Mouse (Mus musculus): Measurements from ENCODE around the gene Mapk10. TPM values are rescaled to one million over a fixed set of nuclear protein-coding genes. Genes with fewer than 3 reads are reported as not detected.
A peak's percentile ranks its signal among the peaks of the same experiment; 100 is the strongest.

Gene Mapk10
- total and polyA plus RNA-seq, 2 experiments from 2014 or later, result 3.9 to 7.0 TPM

DNA sequence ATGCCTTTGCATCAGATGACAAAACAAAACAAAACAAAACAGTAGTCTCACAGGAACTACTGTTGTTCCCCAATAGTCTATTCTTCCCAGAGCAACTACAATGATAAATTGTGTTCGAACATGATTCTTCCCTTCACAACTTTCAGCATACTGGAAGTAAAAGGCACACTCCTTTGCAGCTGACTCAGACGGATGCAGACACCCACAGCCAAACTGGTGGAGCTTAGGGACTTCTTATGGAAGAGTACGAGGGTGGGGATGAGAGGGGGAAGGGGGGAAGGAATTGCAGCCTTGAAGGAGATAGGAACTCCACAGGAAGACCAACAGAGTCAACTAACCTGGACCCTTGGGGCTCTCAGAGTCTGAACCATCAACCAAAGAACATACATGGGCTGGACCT, 18.2 kb upstream of the Mapk10 start:
- no peak overlapping the region for H3K4me2 ChIP-seq (ENCODE audit: low read depth, low read length)
- no peaks in the 10 kb centered on the region for H3K27me3 ChIP-seq (ENCODE audit: control insufficient read depth, insufficient read depth, low read length)
- no peak overlapping the region for H3K4me3 ChIP-seq (ENCODE audit: low read depth, low read length)
- no peak for TF ChIP-seq CTCF (IDR thresholded peaks at IDR 0.05; ENCODE audit: low read depth)
- no peak for TF ChIP-seq EP300 (IDR thresholded peaks at IDR 0.05; ENCODE audit: low read depth)
- DNase-seq (ENCODE audit: low spot score) (no peak), ATAC-seq (ENCODE audit: insufficient read depth, low read depth) (no peak)
- H3K36me3 ChIP-seq (replicated peaks; ENCODE audit: control insufficient read depth, insufficient read depth, low read length), result no peaks in the 10 kb centered on the region
- H3K4me1 ChIP-seq (ENCODE audit: control insufficient read depth, insufficient read depth), result no peaks in the 10 kb centered on the region
- H3K27ac ChIP-seq (ENCODE audit: low read depth), result no peak overlapping the region
- H3K9me3 ChIP-seq (replicated peaks; ENCODE audit: control insufficient read depth, low read length), result no peaks in the 10 kb centered on the region
- H3K9ac ChIP-seq (replicated peaks; ENCODE audit: low read depth, low read length), result no peak overlapping the region
- 60% methylated on average over 3 of the region's 3 CpGs for WGBS

DNA sequence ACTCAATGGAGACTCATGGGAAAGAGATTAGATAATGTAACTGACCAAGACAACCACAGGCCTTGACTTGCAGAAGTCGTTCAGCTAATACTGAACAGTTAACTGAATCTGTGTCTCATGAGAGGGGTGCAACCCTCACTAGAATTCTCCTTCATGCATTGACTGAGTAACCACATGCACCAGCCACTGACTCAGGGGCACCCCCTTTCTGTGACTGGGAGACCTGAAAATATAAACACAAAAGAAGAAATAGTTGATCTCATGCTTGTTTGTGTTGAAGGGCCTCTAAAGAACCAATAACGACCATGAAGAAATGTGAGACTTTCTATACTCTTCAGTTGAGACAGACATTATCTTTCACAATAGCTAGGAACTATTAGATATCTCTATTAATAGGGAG, 10.9 kb upstream of the Mapk10 start:
- Histone ChIP-seq H3K4me3 (ENCODE audit: low read depth, low read length) (no peak overlapping the region), H3K27me3 (ENCODE audit: control insufficient read depth, insufficient read depth, low read length) (no peaks in the 10 kb centered on the region), H3K9ac (replicated peaks; ENCODE audit: low read depth, low read length) (no peak overlapping the region), H3K4me2 (ENCODE audit: low read depth, low read length) (no peak overlapping the region), H3K27ac (ENCODE audit: low read depth) (no peak overlapping the region), H3K36me3 (replicated peaks; ENCODE audit: control insufficient read depth, insufficient read depth, low read length) (no peaks in the 10 kb centered on the region), H3K9me3 (replicated peaks; ENCODE audit: control insufficient read depth, low read length) (no peaks in the 10 kb centered on the region), H3K4me1 (ENCODE audit: control insufficient read depth, insufficient read depth) (no peaks in the 10 kb centered on the region)
- 12% methylated on average over 2 of the region's 2 CpGs for WGBS
- DNase-seq (ENCODE audit: low spot score) (no peak), ATAC-seq (ENCODE audit: insufficient read depth, low read depth) (no peak)
- TF ChIP-seq CTCF (IDR thresholded peaks at IDR 0.05; ENCODE audit: low read depth), result peak; percentile 37
- no peak for TF ChIP-seq EP300 (IDR thresholded peaks at IDR 0.05; ENCODE audit: low read depth)

DNA sequence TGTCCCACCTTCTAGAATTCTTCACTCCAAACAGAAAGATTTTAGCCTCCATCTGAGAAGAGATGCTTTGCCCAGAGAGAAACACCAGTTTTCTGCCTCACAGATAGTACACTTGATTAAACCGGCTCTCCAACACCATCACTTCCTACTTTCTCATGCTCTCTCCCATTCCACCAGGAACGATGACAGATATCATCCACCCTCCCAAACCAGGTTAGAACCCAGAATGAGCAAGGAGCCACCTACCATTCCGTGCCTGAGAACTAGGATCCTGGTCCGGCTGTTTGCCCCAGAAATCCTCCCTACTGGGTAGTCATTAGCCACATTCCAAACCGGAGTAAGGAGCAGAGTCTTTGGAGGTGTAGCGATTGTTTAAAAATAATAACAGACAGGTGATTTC, 490 bp downstream of the Mapk10 start:
- H3K4me1 ChIP-seq (ENCODE audit: control insufficient read depth, insufficient read depth), result no peaks in the 10 kb centered on the region
- TF ChIP-seq CTCF (IDR thresholded peaks at IDR 0.05; ENCODE audit: low read depth), result no peak
- TF ChIP-seq EP300 (IDR thresholded peaks at IDR 0.05; ENCODE audit: low read depth), result no peak
- no peaks in the 10 kb centered on the region; the same call in 1 of the 2 replicates for H3K9me3 ChIP-seq (replicated peaks; ENCODE audit: control insufficient read depth, low read length)
- WGBS, result 29% methylated on average over 6 of the region's 6 CpGs
- peak overlapping the region; percentile 39 for H3K27ac ChIP-seq (ENCODE audit: low read depth)
- peak overlapping the region; percentile 46; the same call in 1 of the 2 replicates for H3K9ac ChIP-seq (replicated peaks; ENCODE audit: low read depth, low read length)
- H3K27me3 ChIP-seq (ENCODE audit: control insufficient read depth, insufficient read depth, low read length), result no peaks in the 10 kb centered on the region
- no peak for DNase-seq (ENCODE audit: low spot score)
- no peaks in the 10 kb centered on the region for H3K36me3 ChIP-seq (replicated peaks; ENCODE audit: control insufficient read depth, insufficient read depth, low read length)
- peak overlapping the region; percentile 67 for H3K4me2 ChIP-seq (ENCODE audit: low read depth, low read length)
- H3K4me3 ChIP-seq (ENCODE audit: low read depth, low read length), result peak overlapping the region; percentile 51
- no peak for ATAC-seq (ENCODE audit: insufficient read depth, low read depth)

DNA sequence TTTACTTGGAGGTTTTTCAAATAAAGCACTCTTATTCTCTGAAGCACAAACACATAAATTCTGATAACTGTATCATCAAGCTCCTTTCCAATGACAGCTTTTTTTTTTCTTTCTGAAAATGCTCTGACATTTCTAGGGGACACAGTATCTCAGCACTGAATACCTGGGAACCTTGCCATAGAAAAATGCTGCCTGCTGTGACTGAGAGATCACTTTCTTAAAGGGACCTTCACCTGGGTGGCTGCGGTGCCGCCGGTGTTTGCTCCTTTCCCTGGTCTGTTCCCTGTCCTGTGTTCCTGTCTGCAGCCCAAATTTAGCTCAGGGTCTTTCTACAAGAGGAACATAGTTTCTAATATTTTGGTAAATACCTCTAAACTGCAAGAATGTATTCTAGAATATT, 1.1 kb downstream of the Mapk10 start:
- TF ChIP-seq CTCF (IDR thresholded peaks at IDR 0.05; ENCODE audit: low read depth) (no peak), EP300 (IDR thresholded peaks at IDR 0.05; ENCODE audit: low read depth) (no peak)
- DNase-seq (ENCODE audit: low spot score) (peak; percentile 46), ATAC-seq (ENCODE audit: insufficient read depth, low read depth) (peak; percentile 66; the same call in 1 of the 2 replicates)
- no peaks in the 10 kb centered on the region; the same call in 1 of the 2 replicates for H3K9me3 ChIP-seq (replicated peaks; ENCODE audit: control insufficient read depth, low read length)
- H3K36me3 ChIP-seq (replicated peaks; ENCODE audit: control insufficient read depth, insufficient read depth, low read length), result no peaks in the 10 kb centered on the region
- no peaks in the 10 kb centered on the region for H3K27me3 ChIP-seq (ENCODE audit: control insufficient read depth, insufficient read depth, low read length)
- H3K4me2 ChIP-seq (ENCODE audit: low read depth, low read length), result peak overlapping the region; percentile 67
- H3K9ac ChIP-seq (replicated peaks; ENCODE audit: low read depth, low read length), result no peak overlapping the region
- peak overlapping the region; percentile 39; the same call in 1 of the 2 replicates for H3K27ac ChIP-seq (ENCODE audit: low read depth)
- WGBS, result 24% methylated on average over 3 of the region's 3 CpGs
- no peaks in the 10 kb centered on the region for H3K4me1 ChIP-seq (ENCODE audit: control insufficient read depth, insufficient read depth)
- peak overlapping the region; percentile 51 for H3K4me3 ChIP-seq (ENCODE audit: low read depth, low read length)

DNA sequence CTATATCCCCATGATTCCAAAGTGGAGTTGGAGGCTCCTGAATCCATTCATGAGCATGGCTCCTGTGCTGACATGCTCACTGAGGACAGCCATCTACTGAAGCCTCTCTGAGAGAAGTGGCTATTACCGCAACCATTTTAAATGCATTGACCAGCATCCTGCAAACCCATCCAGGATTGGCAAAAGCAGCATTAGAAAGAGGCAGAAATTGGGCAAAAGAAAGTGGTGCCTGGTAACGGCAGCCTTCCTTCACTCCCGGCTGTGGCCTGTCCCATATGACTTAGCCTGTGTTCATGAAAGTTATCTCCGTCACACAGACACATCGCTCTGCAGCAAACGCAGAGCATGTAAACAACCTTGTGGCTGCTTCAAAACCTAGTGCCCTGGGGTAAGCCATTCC, 1.6 kb downstream of the Mapk10 start:
- H3K4me1 ChIP-seq (ENCODE audit: control insufficient read depth, insufficient read depth), result no peaks in the 10 kb centered on the region
- TF ChIP-seq CTCF (IDR thresholded peaks at IDR 0.05; ENCODE audit: low read depth) (no peak), EP300 (IDR thresholded peaks at IDR 0.05; ENCODE audit: low read depth) (no peak)
- peak overlapping the region; percentile 51 for H3K4me3 ChIP-seq (ENCODE audit: low read depth, low read length)
- WGBS, result 32% methylated on average over 6 of the region's 6 CpGs
- ATAC-seq (ENCODE audit: insufficient read depth, low read depth) (peak; percentile 37; the same call in 1 of the 2 replicates), DNase-seq (ENCODE audit: low spot score) (peak; percentile 23)
- no peaks in the 10 kb centered on the region for H3K9me3 ChIP-seq (replicated peaks; ENCODE audit: control insufficient read depth, low read length)
- H3K27ac ChIP-seq (ENCODE audit: low read depth), result peak overlapping the region; percentile 39
- H3K4me2 ChIP-seq (ENCODE audit: low read depth, low read length), result peak overlapping the region; percentile 67
- no peaks in the 10 kb centered on the region for H3K36me3 ChIP-seq (replicated peaks; ENCODE audit: control insufficient read depth, insufficient read depth, low read length)
- H3K27me3 ChIP-seq (ENCODE audit: control insufficient read depth, insufficient read depth, low read length), result no peaks in the 10 kb centered on the region
- H3K9ac ChIP-seq (replicated peaks; ENCODE audit: low read depth, low read length), result no peak overlapping the region

DNA sequence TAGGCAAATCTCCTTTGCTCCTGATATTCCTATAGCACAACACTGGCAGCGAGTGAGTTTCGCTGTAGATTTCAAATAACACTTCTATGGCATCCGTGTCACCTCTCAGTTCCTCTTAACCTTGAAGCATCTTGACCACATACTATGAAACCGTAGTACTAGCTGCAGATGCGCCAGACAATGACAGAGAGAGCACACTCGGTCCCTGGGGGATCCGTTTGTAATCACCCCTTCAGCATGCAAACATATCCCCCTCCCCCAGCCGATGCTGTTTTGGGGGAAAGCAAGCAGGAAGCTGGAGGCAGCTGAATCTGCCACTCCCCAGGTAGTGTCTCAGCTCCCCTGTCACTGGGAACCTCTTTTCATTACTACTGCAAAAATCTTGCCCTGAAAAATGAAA, 2.3 kb downstream of the Mapk10 start:
- Histone ChIP-seq H3K4me3 (ENCODE audit: low read depth, low read length) (no peak overlapping the region), H3K27ac (ENCODE audit: low read depth) (no peak overlapping the region), H3K4me1 (ENCODE audit: control insufficient read depth, insufficient read depth) (no peaks in the 10 kb centered on the region), H3K36me3 (replicated peaks; ENCODE audit: control insufficient read depth, insufficient read depth, low read length) (no peaks in the 10 kb centered on the region), H3K9me3 (replicated peaks; ENCODE audit: control insufficient read depth, low read length) (no peaks in the 10 kb centered on the region), H3K9ac (replicated peaks; ENCODE audit: low read depth, low read length) (no peak overlapping the region), H3K4me2 (ENCODE audit: low read depth, low read length) (peak overlapping the region; percentile 67), H3K27me3 (ENCODE audit: control insufficient read depth, insufficient read depth, low read length) (no peaks in the 10 kb centered on the region)
- no peak for TF ChIP-seq EP300 (IDR thresholded peaks at IDR 0.05; ENCODE audit: low read depth)
- TF ChIP-seq CTCF (IDR thresholded peaks at IDR 0.05; ENCODE audit: low read depth), result no peak
- WGBS, result 60% methylated on average over 8 of the region's 8 CpGs
- no peak for ATAC-seq (ENCODE audit: insufficient read depth, low read depth)
- no peak for DNase-seq (ENCODE audit: low spot score)

All from heart, postnatal 0 days (tissue).